Mouse (Mus musculus) gonadal fat pad, adult 2 months (tissue): ENCODE results near the gene Prl3d3. TPM values are rescaled to one million over a fixed set of nuclear protein-coding genes. Genes with fewer than 3 reads are reported as not detected.
"Not testable (repeated sequence)": the region's sequence is repeated elsewhere in the genome, so short reads cannot be mapped to it uniquely, and the experiment has no call there.

Source experiments
- DNase-seq: peaks from one replicate; pipeline ENCODE4 v3.0.0-alpha.2; 2012; ENCODE audit warnings: low read depth
- polyA plus RNA-seq: library from polyadenylated mRNA; depleted of rRNA; stranded (reverse); fragments of >200 nt; gene quantifications from 2 replicates; pipeline ENCODE4 v1.2.3, GENCODE M21; 2012; rRNA removed

The Prl3d3 gene
- not detected in 2 replicates for polyA plus RNA-seq

GRCm38 (mm10) chr13:27156490-27156889 lies at the start of gene Prl3d3:
TSS of gene Prl3d3 (plus strand) at chr13:27156790.
- not testable (repeated sequence) for DNase-seq

- DNase-seq: not testable (repeated sequence)
Measured at GRCm38 (mm10) chr13:27121398-27121797, 35.2 kb upstream of the Prl3d3 start, which contains the start of gene Prl3d2. TSS of gene Prl3d2 (plus strand) at chr13:27121698.

GRCm38 (mm10) chr13:27148264-27148663 lies 8.3 kb upstream of the Prl3d3 start:
- no peak for DNase-seq

- DNase-seq: no peak
Measured at GRCm38 (mm10) chr13:27196359-27196758, 39.8 kb downstream of the Prl3d3 start, which contains the start of gene Prl3c1. TSS of gene Prl3c1 (plus strand) at chr13:27196659.

Other genes starting within 250 kb of the Prl3d3 start
- gene Prl, start 99.2 kb upstream of the Prl3d3 start, polyA plus RNA-seq: not detected in 2 replicates
- gene Prl3d1, start 62.6 kb upstream of the Prl3d3 start, polyA plus RNA-seq: not detected in 2 replicates
- not detected in 2 replicates for gene Prl3d2, start 35.1 kb upstream of the Prl3d3 start, polyA plus RNA-seq
- gene Prl3c1, start 39.9 kb downstream of the Prl3d3 start, polyA plus RNA-seq: not detected in 2 replicates
- gene Prl3b1, start 85.1 kb downstream of the Prl3d3 start, polyA plus RNA-seq: not detected in 2 replicates
- not detected in 2 replicates for gene Prl3a1, start 102.6 kb downstream of the Prl3d3 start, polyA plus RNA-seq
- not detected in 2 replicates for gene Prl6a1, start 155.8 kb downstream of the Prl3d3 start, polyA plus RNA-seq
- not detected in 2 replicates for gene Prl8a2, start 188.9 kb downstream of the Prl3d3 start, polyA plus RNA-seq
- gene Prl2b1, start 234.1 kb downstream of the Prl3d3 start, polyA plus RNA-seq: not detected in 2 replicates